Mouse (Mus musculus) monocyte, adult 5-6 weeks (primary cell): ENCODE data around the gene Gm47969. TPM values are rescaled to one million over a fixed set of nuclear protein-coding genes. Genes with fewer than 3 reads are reported as not detected.
"Not testable (repeated sequence)": the region's sequence is repeated elsewhere in the genome, so short reads cannot be mapped to it uniquely, and the experiment has no call there.

Experiments used
- ATAC-seq: fragments of 153-309, 156-312 bp; replicated peaks from 2 replicates; pipeline ENCODE4 v1.8.0; 2017; ENCODE audit warnings: mild to moderate bottlenecking; ENCODE audit not compliant: low TSS enrichment, insufficient number of reproducible peaks, severe bottlenecking, poor library complexity, low FRiP score
- total RNA-seq: library from RNA; stranded (forward); fragments of 200-1000, 200-491, 200-594 nt; gene quantifications from 3 replicates; pipeline ENCODE4 v1.2.3, GENCODE M21; 2017

Gm47969 gene
- total RNA-seq = not detected in 3 replicates

GRCm38 (mm10) chr1:83044882-83045427 lies at the start of gene Gm47969:
TSS of gene Gm47969 (plus strand) at chr1:83044932.
- ATAC-seq = no peak

DNA sequence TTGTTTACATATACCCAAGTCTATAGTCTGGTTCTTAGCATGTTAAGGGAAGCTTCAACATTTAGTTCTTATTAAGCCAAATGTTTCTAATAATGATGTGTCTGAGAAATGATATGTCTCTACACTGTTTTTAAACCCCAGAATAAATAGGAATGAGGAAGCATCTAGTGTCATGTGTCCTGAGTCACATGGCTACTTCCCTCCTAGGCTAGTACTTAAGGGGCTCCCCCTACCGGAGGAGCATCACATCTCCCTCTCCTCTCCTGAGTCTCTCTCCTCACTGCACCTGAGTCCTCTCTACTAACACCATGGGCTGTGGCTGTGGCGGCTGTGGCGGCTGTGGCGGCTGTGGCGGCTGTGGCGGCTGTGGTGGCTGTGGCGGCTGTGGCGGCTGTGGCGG lies 44.4 kb upstream of the Gm47969 start, which contains the start of gene Gm47959:
Gm47959 (plus strand) TSS at position 243 of the 400 bp plus-strand sequence.
- not testable (repeated sequence) for ATAC-seq

GRCm38 (mm10) chr1:83006218-83007179 lies 38.2 kb upstream of the Gm47969 start:
- no peak for ATAC-seq

DNA sequence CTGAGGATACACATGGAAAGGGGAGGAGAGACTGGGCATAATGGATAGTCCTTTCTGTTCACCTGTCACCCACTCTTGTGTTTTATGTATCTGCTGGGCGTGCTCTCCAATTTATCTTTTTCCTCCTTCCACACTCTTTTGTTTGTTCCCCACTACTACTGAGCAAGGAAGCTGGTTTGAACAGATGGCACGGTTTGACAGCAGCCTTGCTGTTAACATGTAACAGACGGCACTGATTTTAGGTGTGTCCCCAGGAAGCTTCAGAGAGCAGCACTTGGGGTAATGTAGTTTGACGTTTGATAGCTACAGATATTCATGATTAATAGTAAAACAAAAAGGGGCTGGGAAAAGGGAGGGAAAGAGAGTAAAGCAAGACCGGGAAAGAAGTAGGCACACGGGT lies 37.3 kb upstream of the Gm47969 start:
- ATAC-seq = no peak

GRCm38 (mm10) chr1:83014477-83014876 lies 30.3 kb upstream of the Gm47969 start:
- ATAC-seq = no peak

DNA sequence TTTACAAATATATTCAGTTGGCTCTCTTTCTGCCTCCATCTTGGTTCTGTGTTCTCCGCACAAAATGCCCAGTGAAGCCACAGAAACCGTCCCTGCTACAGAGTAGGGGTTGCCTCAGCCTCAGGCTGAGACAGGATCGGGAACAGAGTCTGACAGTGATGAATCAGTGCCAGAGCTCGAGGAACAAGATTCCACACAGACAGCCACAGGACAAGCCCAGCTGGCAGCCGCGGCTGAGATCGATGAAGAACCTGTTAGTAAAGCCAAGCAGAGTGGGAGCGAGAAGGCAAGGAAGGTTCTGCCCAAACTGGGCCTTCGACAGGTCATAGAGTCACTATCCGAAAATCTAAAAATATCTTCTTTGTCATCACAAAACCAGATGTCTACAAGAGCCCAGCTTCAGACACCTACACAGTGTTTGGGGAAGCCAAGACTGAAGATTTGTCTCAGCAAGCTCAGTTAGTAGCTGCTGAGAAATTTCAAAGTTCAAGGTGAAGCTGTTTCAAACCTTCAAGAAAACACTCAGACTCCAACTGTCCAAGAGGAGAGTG lies 29.3 kb upstream of the Gm47969 start:
- no peak for ATAC-seq

- no peak for ATAC-seq
Measured at GRCm38 (mm10) chr1:83016556-83016955, 28.2 kb upstream of the Gm47969 start.

GRCm38 (mm10) chr1:83031950-83032349 lies 12.8 kb upstream of the Gm47969 start:
- no peak for ATAC-seq

- ATAC-seq = no peak
Measured at GRCm38 (mm10) chr1:83032508-83032907, 12.2 kb upstream of the Gm47969 start.

GRCm38 (mm10) chr1:83034509-83034908 lies 10.2 kb upstream of the Gm47969 start:
- ATAC-seq = no peak

- ATAC-seq = no peak
Measured at GRCm38 (mm10) chr1:83036892-83037667, 7.7 kb upstream of the Gm47969 start.

- no peak for ATAC-seq
Measured at GRCm38 (mm10) chr1:83038109-83038672, 6.5 kb upstream of the Gm47969 start, which contains the start of gene Slc19a3. TSS of gene Slc19a3 (minus strand) at chr1:83038448.

- ATAC-seq = no peak
Measured at GRCm38 (mm10) chr1:83039080-83039479, 5.7 kb upstream of the Gm47969 start.

GRCm38 (mm10) chr1:83042380-83042779 lies 2.4 kb upstream of the Gm47969 start, which contains the start of gene Krtap28-10:
TSS of gene Krtap28-10 (minus strand) at chr1:83042480.
- no peak for ATAC-seq

GRCm38 (mm10) chr1:83058481-83058880 lies 13.7 kb downstream of the Gm47969 start:
- no peak for ATAC-seq

DNA sequence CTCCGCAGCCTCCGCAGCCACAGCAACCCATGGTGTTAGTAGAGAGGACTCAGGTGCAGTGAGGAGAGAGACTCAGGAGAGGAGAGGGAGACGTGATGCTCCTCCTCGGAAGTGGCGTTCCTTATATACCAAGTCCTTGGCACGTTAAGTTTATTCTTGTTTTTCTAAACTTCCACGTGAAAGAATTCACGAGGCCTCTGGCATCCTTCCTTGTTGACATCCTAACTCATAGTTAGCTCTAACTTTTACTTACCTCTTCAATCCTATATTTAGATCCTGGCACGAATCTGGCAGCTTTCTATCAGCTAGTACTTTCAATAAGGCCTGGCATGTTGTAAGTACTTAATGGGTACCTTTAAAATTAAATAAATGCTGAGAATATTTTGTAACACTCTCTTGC lies 14.5 kb downstream of the Gm47969 start, which contains the start of gene A030005K14Rik:
A030005K14Rik (minus strand) TSS at position 101 of the 400 bp plus-strand sequence.
- ATAC-seq = no peak

- no peak for ATAC-seq
Measured at GRCm38 (mm10) chr1:83060643-83061042, 15.9 kb downstream of the Gm47969 start, which contains the start of gene Krtap28-13. TSS of gene Krtap28-13 (plus strand) at chr1:83060930.

- ATAC-seq = no peak
Measured at GRCm38 (mm10) chr1:83064851-83065250, 20.1 kb downstream of the Gm47969 start.
